Mouse (Mus musculus) embryonic facial prominence, embryonic 14.5 days (tissue): ENCODE data around the gene Stat2. TPM values are rescaled to one million over a fixed set of nuclear protein-coding genes. Genes with fewer than 3 reads are reported as not detected.
"Not testable (repeated sequence)": the region's sequence is repeated elsewhere in the genome, so short reads cannot be mapped to it uniquely, and the experiment has no call there.

Experiments used
- ATAC-seq: fragments of 200-750 bp; cut with Nextera tagmentation; 2 replicates; pipeline ENCODE4 v1.8.0; 2017; ENCODE audit warnings: low read depth, moderate number of reproducible peaks, moderate TSS enrichment
- DNase-seq: peaks from one replicate; pipeline ENCODE4 v3.0.0-alpha.2; 2015; ENCODE audit warnings: low spot score
- H3K27ac ChIP-seq: fragments of 300-500 bp; sonication (generic); replicated peaks from 2 replicates; pipeline ENCODE4 v1.5.1; 2014; ENCODE audit warnings: low read depth, mild to moderate bottlenecking, low read length, moderate library complexity
- H3K27me3 ChIP-seq: fragments of 300-500 bp; sonication (generic); replicated peaks from 2 replicates; pipeline ENCODE4 v1.6.1; 2014; ENCODE audit warnings: low read length; ENCODE audit not compliant: control insufficient read depth, insufficient read depth
- H3K36me3 ChIP-seq: fragments of 300-500 bp; sonication (generic); 2 replicates; pipeline ENCODE4 v1.6.1; 2014; ENCODE audit warnings: low read length, mixed read lengths; ENCODE audit not compliant: control insufficient read depth, insufficient read depth
- H3K4me1 ChIP-seq: fragments of 300-500 bp; sonication (generic); 2 replicates; pipeline ENCODE4 v1.6.1; 2014; ENCODE audit warnings: antibody characterized with exemption, low read length; ENCODE audit not compliant: control insufficient read depth, insufficient read depth
- H3K4me2 ChIP-seq: fragments of 300-500 bp; sonication (generic); 2 replicates; pipeline ENCODE4 v1.6.1; 2014; ENCODE audit warnings: low read depth, mild to moderate bottlenecking, low read length, moderate library complexity, mixed read lengths
- H3K4me3 ChIP-seq: fragments of 300-500 bp; sonication (generic); 2 replicates; pipeline ENCODE4 v1.5.1; 2014; ENCODE audit warnings: low read depth, mild to moderate bottlenecking, low read length
- H3K9ac ChIP-seq: fragments of 300-500 bp; sonication (generic); 2 replicates; pipeline ENCODE4 v1.6.1; 2014; ENCODE audit warnings: low read depth, mild to moderate bottlenecking, low read length, moderate library complexity, mixed read lengths
- H3K9me3 ChIP-seq: fragments of 300-500 bp; sonication (generic); 2 replicates; pipeline ENCODE4 v1.6.1; 2016; ENCODE audit warnings: low read length; ENCODE audit not compliant: control insufficient read depth
- WGBS: fragments of 180-500 bp; shearing (Covaris S2); extraction: QIAGEN DNeasy Blood & Tissue Kit; methylation state at CpG from one replicate; pipeline ENCODE4 v1.1.7; 2014; 5-methylcytosine and 5-hydroxymethylcytosine counted together
- polyA plus RNA-seq: library from polyadenylated mRNA; unstranded; fragments of >200 nt; fragmentation: Nextera tagmentation; extraction: Ambion mirVana; gene quantifications from 2 replicates; pipeline ENCODE4 v1.2.1, GENCODE M21; 2014

Stat2 gene
- polyA plus RNA-seq, 1 experiment from 2014 or later = 13.4 TPM

DNA sequence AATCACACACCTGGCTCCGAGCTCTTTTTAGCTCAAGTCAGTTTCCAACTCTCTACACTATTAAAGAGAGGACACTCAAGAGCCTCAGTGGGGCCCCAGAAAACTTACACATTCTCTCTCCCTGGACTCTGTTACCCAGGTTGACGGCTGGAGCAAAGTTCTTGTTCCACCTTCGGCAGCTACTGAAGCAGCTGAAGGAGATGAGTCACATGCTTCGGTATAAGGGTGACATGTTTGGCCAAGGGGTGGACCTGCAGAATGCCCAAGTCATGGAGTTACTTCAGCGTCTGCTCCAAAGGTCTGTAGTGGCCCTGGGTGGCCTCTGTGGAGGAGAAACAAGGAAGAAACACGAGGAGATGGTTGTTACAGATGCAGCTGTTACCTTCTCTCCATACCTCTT, 10.6 kb downstream of the Stat2 start:
- no peak for ATAC-seq
- H3K36me3 ChIP-seq = peaks cover 58% of the 10 kb centered on the region
- 85% methylated on average over 6 of the region's 6 CpGs for WGBS

DNA sequence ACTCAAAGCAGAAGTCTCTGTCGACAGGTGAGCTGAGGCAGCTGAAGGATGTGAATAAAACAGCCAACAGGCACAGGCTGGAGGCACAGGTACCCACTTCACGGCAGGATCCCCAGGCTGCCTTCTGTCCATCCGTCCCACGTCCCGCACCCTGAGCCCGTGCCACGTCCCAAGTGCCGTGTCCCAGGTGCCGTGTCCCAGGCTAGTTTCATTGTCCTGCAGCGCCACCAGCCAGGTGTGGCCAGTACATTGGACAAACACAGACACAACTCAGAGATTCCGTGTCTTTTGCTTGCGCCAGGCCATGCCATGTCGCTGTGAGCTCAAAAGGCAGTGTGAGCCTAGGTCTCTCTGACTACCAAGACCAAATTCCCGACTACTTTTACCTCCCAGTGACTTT, 11.3 kb downstream of the Stat2 start:
- 90% methylated on average over 14 of the region's 14 CpGs for WGBS
- ATAC-seq (no peak), DNase-seq (no peak)
- Histone ChIP-seq H3K9ac (no peak overlapping the region), H3K27me3 (no peaks in the 10 kb centered on the region), H3K9me3 (no peaks in the 10 kb centered on the region), H3K27ac (no peak overlapping the region), H3K4me1 (no peaks in the 10 kb centered on the region), H3K4me3 (no peak overlapping the region), H3K4me2 (no peak overlapping the region), H3K36me3 (peaks cover 62% of the 10 kb centered on the region)

More for the DNA sequence above, 10.6 kb downstream of the Stat2 start:
- Histone ChIP-seq H3K9me3 (no peaks in the 10 kb centered on the region), H3K4me1 (no peaks in the 10 kb centered on the region), H3K9ac (no peak overlapping the region), H3K27ac (no peak overlapping the region), H3K4me2 (no peak overlapping the region), H3K4me3 (no peak overlapping the region), H3K27me3 (no peaks in the 10 kb centered on the region)
- no peak for DNase-seq

DNA sequence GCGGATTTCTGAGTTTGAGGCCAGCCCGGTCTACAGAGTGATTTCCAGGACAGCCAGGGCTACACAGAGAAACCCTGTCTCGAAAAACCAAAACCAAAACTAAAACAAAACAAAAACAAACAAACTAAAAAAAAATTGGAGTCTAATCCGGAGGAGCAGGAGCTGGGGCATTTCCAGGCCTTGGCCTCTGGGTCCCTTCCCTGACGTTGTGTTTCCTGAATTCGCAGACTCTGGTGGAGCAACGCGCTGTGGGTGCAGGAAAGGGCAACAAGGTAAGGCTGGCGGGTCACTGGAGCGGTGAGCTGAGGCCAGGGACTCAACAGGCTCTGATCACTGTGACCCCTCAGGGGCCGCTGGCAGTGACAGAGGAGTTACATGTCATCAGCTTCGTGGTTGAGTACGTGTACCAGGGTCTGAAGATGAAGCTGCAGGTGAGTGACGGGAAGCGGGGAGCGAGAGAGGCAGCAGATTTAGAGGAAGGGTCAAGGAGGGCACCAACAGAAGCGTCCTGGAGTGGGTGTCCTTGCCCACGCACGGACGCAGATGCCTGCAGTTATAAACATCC, 12.6 kb downstream of the Stat2 start:
- WGBS = 84% methylated on average over 20 of the region's 20 CpGs
- Histone ChIP-seq H3K27ac (no peak overlapping the region), H3K4me1 (no peaks in the 10 kb centered on the region), H3K36me3 (peaks cover 65% of the 10 kb centered on the region), H3K4me3 (no peak overlapping the region), H3K27me3 (no peaks in the 10 kb centered on the region), H3K9me3 (no peaks in the 10 kb centered on the region), H3K4me2 (no peak overlapping the region), H3K9ac (no peak overlapping the region)
- no peak for DNase-seq
- no peak for ATAC-seq

DNA sequence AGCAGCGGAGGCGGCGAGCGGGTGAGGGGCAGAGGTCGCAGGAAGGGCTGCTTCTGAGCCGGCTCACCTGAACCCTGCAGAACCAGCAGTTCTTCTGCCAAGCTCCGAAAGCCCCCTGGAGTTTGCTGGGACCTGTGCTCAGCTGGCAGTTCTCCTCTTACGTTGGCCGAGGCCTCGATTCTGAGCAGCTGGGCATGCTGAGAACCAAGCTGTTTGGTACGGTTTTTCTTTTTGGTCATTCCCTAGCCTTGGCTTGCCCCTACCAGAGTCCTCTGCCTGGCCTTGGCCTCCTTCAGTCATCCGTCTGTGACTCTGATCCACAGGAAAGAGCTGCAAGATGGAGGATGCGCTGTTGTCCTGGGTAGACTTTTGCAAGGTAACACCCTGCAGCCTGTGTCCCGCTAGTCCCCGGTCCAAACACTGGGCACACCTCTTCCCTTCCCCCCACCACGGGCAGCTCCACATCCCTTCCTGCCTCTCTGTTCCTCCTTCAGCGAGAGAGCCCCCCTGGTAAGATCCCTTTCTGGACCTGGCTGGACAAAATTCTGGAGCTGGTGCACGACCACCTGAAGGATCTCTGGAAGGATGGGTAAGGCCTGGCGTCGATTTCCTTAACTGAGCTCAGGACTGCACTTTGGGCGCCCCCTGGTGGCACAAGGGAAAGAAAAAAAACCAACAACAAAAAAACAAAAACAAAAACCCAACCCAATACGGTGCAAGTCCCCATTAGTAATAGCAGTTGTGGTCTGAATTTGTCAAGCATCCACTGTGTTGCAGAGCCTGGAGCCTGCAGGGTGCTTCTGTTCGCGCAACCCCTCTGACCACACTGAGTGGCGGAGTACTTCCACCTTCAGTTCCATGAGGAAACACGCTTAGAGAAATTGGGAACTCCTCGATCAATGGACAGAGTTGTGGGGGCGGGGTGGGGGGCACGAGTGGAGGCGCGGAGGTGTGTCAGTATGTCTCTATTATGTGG, 13.5 kb downstream of the Stat2 start:
- no peak overlapping the region for H3K27ac ChIP-seq
- H3K4me2 ChIP-seq = no peak overlapping the region
- no peak overlapping the region for H3K4me3 ChIP-seq
- no peaks in the 10 kb centered on the region for H3K4me1 ChIP-seq
- H3K27me3 ChIP-seq = no peaks in the 10 kb centered on the region
- H3K36me3 ChIP-seq = peaks cover 63% of the 10 kb centered on the region
- H3K9ac ChIP-seq = no peak overlapping the region
- H3K9me3 ChIP-seq = no peaks in the 10 kb centered on the region
- DNase-seq = peak; percentile 73
- ATAC-seq = peak; percentile 37; the same call in 1 of the 2 replicates
- WGBS = 62% methylated on average over 31 of the region's 31 CpGs

DNA sequence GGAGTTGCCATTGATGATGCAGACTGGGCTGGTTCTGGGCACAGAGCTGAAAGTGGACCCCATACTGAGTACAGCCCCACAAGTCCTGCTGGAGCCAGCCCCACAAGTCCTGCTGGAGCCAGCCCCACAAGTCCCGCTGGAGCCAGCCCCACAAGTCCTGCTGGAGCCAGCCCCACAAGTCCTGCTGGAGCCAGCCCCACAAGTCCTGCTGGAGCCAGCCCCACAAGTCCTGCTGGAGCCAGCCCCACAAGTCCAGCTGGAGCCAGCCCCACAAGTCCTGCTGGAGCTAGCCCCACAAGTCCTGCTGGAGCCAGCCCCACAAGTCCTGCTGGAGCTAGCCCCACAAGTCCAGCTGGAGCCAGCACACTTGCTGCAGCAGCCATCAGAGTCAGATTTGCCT, 20.2 kb downstream of the Stat2 start:
- H3K36me3 ChIP-seq = peaks cover 47% of the 10 kb centered on the region

DNA sequence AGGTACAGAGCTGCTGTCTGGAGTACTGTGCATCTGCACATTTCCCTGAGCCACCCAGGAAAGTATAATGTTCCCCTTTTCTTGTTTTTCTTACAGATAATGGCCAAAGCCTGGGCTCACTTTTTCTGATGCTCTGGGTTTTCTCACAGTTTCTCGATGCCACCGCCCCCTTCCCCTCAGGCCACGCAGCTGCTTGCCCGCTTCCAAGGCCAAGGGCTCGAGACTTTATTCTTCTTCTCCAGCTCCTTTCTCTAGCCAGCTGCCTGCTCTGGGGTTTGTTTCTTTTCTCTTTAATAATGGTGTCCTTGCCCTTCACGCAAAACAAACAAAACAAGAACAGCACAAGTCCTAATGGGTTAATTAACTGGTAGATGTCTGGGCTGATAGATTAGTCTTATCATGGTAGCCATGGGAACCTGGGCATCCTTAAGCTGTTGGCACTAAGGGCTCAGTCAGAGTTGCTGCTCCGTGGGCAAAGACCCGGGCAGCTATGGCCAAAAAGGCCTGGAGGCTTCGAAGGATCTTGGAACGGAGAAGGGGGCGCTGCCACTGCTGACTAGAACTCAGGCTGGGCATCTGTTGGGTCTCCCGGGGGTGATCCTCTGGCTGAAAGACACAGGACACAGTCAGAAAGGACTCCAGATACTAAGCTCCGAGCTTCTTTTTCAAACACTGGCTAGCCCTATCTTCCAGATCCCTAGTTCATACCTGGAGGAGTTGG, 26.2 kb downstream of the Stat2 start:
- DNase-seq (no peak), ATAC-seq (no peak)
- H3K9me3 ChIP-seq = no peaks in the 10 kb centered on the region
- H3K36me3 ChIP-seq = peaks cover 10% of the 10 kb centered on the region
- H3K27me3 ChIP-seq = no peaks in the 10 kb centered on the region
- H3K4me3 ChIP-seq = no peak overlapping the region
- no peak overlapping the region for H3K9ac ChIP-seq
- H3K27ac ChIP-seq = no peak overlapping the region
- WGBS = 75% methylated on average over 13 of the region's 13 CpGs
- no peaks in the 10 kb centered on the region for H3K4me1 ChIP-seq
- no peak overlapping the region for H3K4me2 ChIP-seq

More for the DNA sequence above, 20.2 kb downstream of the Stat2 start:
- not testable (repeated sequence) for H3K27me3 ChIP-seq, H3K9me3 ChIP-seq, H3K9ac ChIP-seq, H3K4me1 ChIP-seq, H3K27ac ChIP-seq, DNase-seq, ATAC-seq, H3K4me3 ChIP-seq, H3K4me2 ChIP-seq
- 100% methylated on average over 1 of the region's 1 CpGs for WGBS

DNA sequence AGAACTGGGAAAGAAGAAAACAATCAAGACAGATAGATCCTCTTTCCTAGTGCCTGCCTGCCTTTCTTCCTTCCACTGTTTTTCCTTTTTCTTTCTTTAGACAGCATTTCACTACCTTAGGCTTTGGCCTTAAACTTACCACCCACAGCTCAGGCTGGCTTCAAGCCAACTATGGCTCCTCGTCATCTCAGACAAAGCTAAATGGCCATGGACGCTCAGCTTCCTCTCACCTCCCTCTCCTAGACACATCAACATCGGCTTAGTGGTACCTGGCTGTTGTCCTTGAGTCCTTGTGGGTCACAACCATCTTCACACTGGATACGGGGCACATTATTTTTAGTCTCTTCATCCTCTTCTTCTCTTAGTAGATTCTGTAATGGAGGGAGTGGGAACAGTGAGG, 26.9 kb downstream of the Stat2 start:
- H3K4me1 ChIP-seq = 0 out of 2 replicates have a peak, but pooled peaks cover under 1% of the 10 kb centered on the region
- DNase-seq (no peak), ATAC-seq (no peak)
- no peak overlapping the region for H3K4me2 ChIP-seq
- H3K9me3 ChIP-seq = no peaks in the 10 kb centered on the region
- H3K27me3 ChIP-seq = no peaks in the 10 kb centered on the region
- no peak overlapping the region for H3K9ac ChIP-seq
- H3K36me3 ChIP-seq = 0 out of 2 replicates have a peak, but pooled peaks cover 4% of the 10 kb centered on the region
- H3K4me3 ChIP-seq = no peak overlapping the region
- 74% methylated on average over 4 of the region's 4 CpGs for WGBS
- H3K27ac ChIP-seq = no peak overlapping the region

- DNase-seq (peak; percentile 39), ATAC-seq (no peak)
- 0 out of 2 replicates have a peak, but pooled peaks cover under 1% of the 10 kb centered on the region for H3K36me3 ChIP-seq
- H3K4me2 ChIP-seq = no peak overlapping the region
- H3K9ac ChIP-seq = no peak overlapping the region
- H3K4me3 ChIP-seq = no peak overlapping the region
- no peaks in the 10 kb centered on the region for H3K27me3 ChIP-seq
- no peaks in the 10 kb centered on the region for H3K9me3 ChIP-seq
- 0 out of 2 replicates have a peak, but pooled peaks cover 5% of the 10 kb centered on the region for H3K4me1 ChIP-seq
- WGBS = 64% methylated on average over 11 of the region's 11 CpGs
- H3K27ac ChIP-seq = no peak overlapping the region
Observed at GRCm38 (mm10) chr10:128297622-128298021, 27.3 kb downstream of the Stat2 start.
